Mouse (Mus musculus): ENCODE data around the gene Med27.

GRCm38 (mm10) chr2:29312058-29312457 lies 34.6 kb upstream of the Med27 start:
- TF ChIP-seq CTCF (IDR thresholded peaks at IDR 0.05; ENCODE audit: control insufficient read depth, insufficient read depth, low read length) (no peak), POLR2A (IDR thresholded peaks at IDR 0.05; ENCODE audit: borderline replicate concordance, control insufficient read depth, low read depth, low read length) (no peak)
